Mouse (Mus musculus) liver, postnatal 0 days (tissue): Measurements from ENCODE around the gene Ptprk. TPM values are rescaled to one million over a fixed set of nuclear protein-coding genes. Genes with fewer than 3 reads are reported as not detected.

Source experiments
- ATAC-seq: fragments of 200-750 bp; cut with Nextera tagmentation; 2 replicates; pipeline ENCODE4 v1.8.0; 2017; ENCODE audit warnings: mild to moderate bottlenecking, moderate library complexity
- DNase-seq: peaks from one replicate; pipeline ENCODE4 v3.0.0-alpha.2; 2016
- H3K27ac ChIP-seq: fragments of 300-500 bp; sonication (generic); 2 replicates; pipeline ENCODE4 v1.5.1; 2014; ENCODE audit warnings: antibody characterized with exemption, moderate library complexity, mild to moderate bottlenecking, low read depth
- H3K27me3 ChIP-seq: fragments of 300-500 bp; sonication (generic); 2 replicates; pipeline ENCODE4 v1.6.1; 2014; ENCODE audit warnings: low read length, control low read depth, mixed read lengths; ENCODE audit not compliant: insufficient read depth
- H3K36me3 ChIP-seq: fragments of 300-500 bp; sonication (generic); replicated peaks from 2 replicates; pipeline ENCODE4 v1.6.1; 2014; ENCODE audit warnings: mild to moderate bottlenecking, control low read depth, low read length, moderate library complexity, mixed read lengths; ENCODE audit not compliant: insufficient read depth
- H3K4me1 ChIP-seq: fragments of 300-500 bp; sonication (generic); 2 replicates; pipeline ENCODE4 v1.6.1; 2014; ENCODE audit warnings: antibody characterized with exemption, mild to moderate bottlenecking, control low read depth; ENCODE audit not compliant: insufficient read depth
- H3K4me2 ChIP-seq: fragments of 300-500 bp; sonication (generic); 2 replicates; pipeline ENCODE4 v1.6.1; 2014; ENCODE audit warnings: low read depth, mild to moderate bottlenecking, low read length, moderate library complexity, mixed read lengths
- H3K4me3 ChIP-seq: fragments of 300-500 bp; sonication (generic); 2 replicates; pipeline ENCODE4 v1.5.1; 2014; ENCODE audit warnings: low read depth, low read length
- H3K9ac ChIP-seq: fragments of 300-500 bp; sonication (generic); replicated peaks from 2 replicates; pipeline ENCODE4 v1.6.1; 2014; ENCODE audit warnings: mild to moderate bottlenecking, moderate library complexity
- H3K9me3 ChIP-seq: fragments of 300-500 bp; sonication (generic); 2 replicates; pipeline ENCODE4 v1.6.1; 2016; ENCODE audit warnings: mild to moderate bottlenecking, control low read depth, low read length, mixed read lengths
- CTCF ChIP-seq: sonication (generic); IDR thresholded peaks from 2 replicates; pipeline ENCODE4 v1.5.1; 2016; ENCODE audit warnings: antibody characterized with exemption, low read depth
- EP300 ChIP-seq: IDR thresholded peaks from 2 replicates; pipeline ENCODE4 v1.6.1; 2016; ENCODE audit warnings: antibody characterized with exemption, low read depth, mild to moderate bottlenecking
- WGBS: fragments of 180-500 bp; shearing (Covaris S2); extraction: QIAGEN DNeasy Blood & Tissue Kit; methylation state at CpG from one replicate; pipeline ENCODE4 v1.1.7; 2014; ENCODE audit not compliant: insufficient replicate concordance; 5-methylcytosine and 5-hydroxymethylcytosine counted together
- polyA plus RNA-seq: library from polyadenylated mRNA; unstranded; fragments of >200 nt; fragmentation: Nextera tagmentation; extraction: Ambion mirVana; gene quantifications from 2 replicates; pipeline ENCODE4 v1.2.1, GENCODE M21; 2015

The Ptprk gene
- polyA plus RNA-seq, 1 experiment from 2014 or later: 11.1 TPM

GRCm38 (mm10) chr10:28228208-28228607 is 153.6 kb downstream of the Ptprk start:
- Histone ChIP-seq H3K4me1 (peaks cover 4% of the 10 kb centered on the region; the same call in 1 of the 2 replicates), H3K36me3 (no peaks in the 10 kb centered on the region), H3K9me3 (no peaks in the 10 kb centered on the region), H3K4me2 (no peak overlapping the region), H3K27ac (no peak overlapping the region), H3K27me3 (no peaks in the 10 kb centered on the region), H3K4me3 (no peak overlapping the region), H3K9ac (no peak overlapping the region)
- ATAC-seq (peak; percentile 83), DNase-seq (no peak)
- 56% methylated on average over 1 of the region's 1 CpGs for WGBS
- TF ChIP-seq EP300 (no peak), CTCF (no peak)

- TF ChIP-seq EP300: no peak
- H3K4me2 ChIP-seq: no peak overlapping the region
- DNase-seq (no peak), ATAC-seq (no peak)
- H3K27me3 ChIP-seq: no peaks in the 10 kb centered on the region
- H3K9ac ChIP-seq: no peak overlapping the region
- H3K4me1 ChIP-seq: peaks cover 4% of the 10 kb centered on the region; the same call in 1 of the 2 replicates
- no peak overlapping the region for H3K4me3 ChIP-seq
- H3K27ac ChIP-seq: no peak overlapping the region
- WGBS: 64% methylated on average over 4 of the region's 4 CpGs
- H3K36me3 ChIP-seq: no peaks in the 10 kb centered on the region
- no peaks in the 10 kb centered on the region for H3K9me3 ChIP-seq
Measured at GRCm38 (mm10) chr10:28232273-28233167, 157.9 kb downstream of the Ptprk start.

- no peak overlapping the region for H3K4me2 ChIP-seq
- TF ChIP-seq EP300 (no peak), CTCF (no peak)
- H3K9me3 ChIP-seq: no peaks in the 10 kb centered on the region
- 82% methylated on average over 4 of the region's 4 CpGs for WGBS
- no peak overlapping the region for H3K9ac ChIP-seq
- no peaks in the 10 kb centered on the region for H3K4me1 ChIP-seq
- no peaks in the 10 kb centered on the region for H3K27me3 ChIP-seq
- no peak for DNase-seq
- H3K27ac ChIP-seq: no peak overlapping the region
- H3K36me3 ChIP-seq: no peaks in the 10 kb centered on the region
- no peak for ATAC-seq
- no peak overlapping the region for H3K4me3 ChIP-seq
Measured at GRCm38 (mm10) chr10:28249047-28249446, 174.4 kb downstream of the Ptprk start.

GRCm38 (mm10) chr10:28251385-28251784 is 176.8 kb downstream of the Ptprk start:
- Histone ChIP-seq H3K4me2 (no peak overlapping the region), H3K27ac (no peak overlapping the region), H3K4me1 (no peaks in the 10 kb centered on the region), H3K9ac (no peak overlapping the region), H3K36me3 (no peaks in the 10 kb centered on the region), H3K27me3 (no peaks in the 10 kb centered on the region), H3K4me3 (no peak overlapping the region), H3K9me3 (no peaks in the 10 kb centered on the region)
- DNase-seq: no peak
- no peak for ATAC-seq
- TF ChIP-seq CTCF (no peak), EP300 (no peak)
- 78% methylated on average over 4 of the region's 4 CpGs for WGBS

GRCm38 (mm10) chr10:28260651-28261050 is 186.0 kb downstream of the Ptprk start:
- Histone ChIP-seq H3K9me3 (no peaks in the 10 kb centered on the region), H3K4me1 (no peaks in the 10 kb centered on the region), H3K27ac (no peak overlapping the region), H3K4me3 (no peak overlapping the region), H3K27me3 (no peaks in the 10 kb centered on the region), H3K9ac (no peak overlapping the region), H3K4me2 (no peak overlapping the region), H3K36me3 (no peaks in the 10 kb centered on the region)
- ATAC-seq (no peak), DNase-seq (no peak)
- 89% methylated on average over 2 of the region's 2 CpGs for WGBS
- no peak for TF ChIP-seq CTCF
- TF ChIP-seq EP300: no peak

GRCm38 (mm10) chr10:28262159-28262558 is 187.5 kb downstream of the Ptprk start:
- Histone ChIP-seq H3K4me2 (0 out of 2 replicates have a peak overlapping the region, but pooled peaks have one; percentile 2), H3K36me3 (no peaks in the 10 kb centered on the region), H3K27ac (no peak overlapping the region), H3K27me3 (no peaks in the 10 kb centered on the region), H3K9ac (no peak overlapping the region), H3K9me3 (no peaks in the 10 kb centered on the region), H3K4me1 (no peaks in the 10 kb centered on the region), H3K4me3 (no peak overlapping the region)
- 68% methylated on average over 3 of the region's 3 CpGs for WGBS
- peak; percentile 74 for ATAC-seq
- DNase-seq: no peak
- no peak for TF ChIP-seq EP300
- TF ChIP-seq CTCF: no peak
